Mouse (Mus musculus): ENCODE data around the gene Pnpla1.

DNA sequence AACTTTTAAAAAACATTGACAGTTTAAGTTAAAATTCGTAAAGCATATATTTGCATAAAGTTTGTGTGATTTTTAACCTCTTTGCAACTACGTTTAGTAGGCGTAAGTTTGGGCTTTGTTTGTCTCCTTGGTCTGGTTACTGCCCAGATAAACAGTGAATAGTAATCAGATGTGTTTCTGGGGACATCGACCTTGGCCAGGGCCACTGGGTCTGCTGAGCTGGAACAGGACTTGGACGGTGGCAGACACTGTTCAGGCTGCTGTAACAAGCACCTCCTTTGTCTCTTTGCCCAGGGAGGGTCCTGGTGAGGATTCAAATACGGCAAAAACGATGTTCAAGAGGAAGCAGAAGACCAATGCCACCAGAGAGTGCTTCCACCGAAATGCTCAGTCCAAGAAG is 27.0 kb downstream of the Pnpla1 start:
- TF ChIP-seq CTCF (IDR thresholded peaks at IDR 0.05; ENCODE audit: control insufficient read depth, insufficient read depth, insufficient read length) (no peak), USF1 (IDR thresholded peaks at IDR 0.05; ENCODE audit: low read depth) (no peak), MAX (IDR thresholded peaks at IDR 0.05) (no peak)
